Mouse (Mus musculus) small intestine, adult 2 months (tissue): ENCODE results near the gene Cdk4.

Experiments
- CTCF ChIP-seq: fragments of 200-500 bp; IDR thresholded peaks from 2 replicates; pipeline ENCODE4 v1.5.1; 2012; ENCODE audit warnings: low read depth, mild to moderate bottlenecking, control low read depth, inconsistent platforms, low read length, moderate library complexity, mixed read lengths; ENCODE audit not compliant: insufficient replicate concordance, insufficient read length; ENCODE audit errors: extremely low read depth
- POLR2A ChIP-seq: fragments of 200-500 bp; IDR thresholded peaks from 2 replicates; pipeline ENCODE4 v1.6.1; 2012; ENCODE audit warnings: low read depth, mild to moderate bottlenecking, control low read depth, inconsistent platforms, low read length, moderate library complexity

GRCm38 (mm10) chr10:127075651-127076050, 12.3 kb downstream of the Cdk4 start:
- TF ChIP-seq POLR2A = no peak
- no peak for TF ChIP-seq CTCF
